Mouse (Mus musculus): ENCODE measurements around the gene Aagab. TPM values are rescaled to one million over a fixed set of nuclear protein-coding genes. Genes with fewer than 3 reads are reported as not detected.

Gene Aagab
- polyA plus RNA-seq, 1 experiment: 18.8 TPM

DNA sequence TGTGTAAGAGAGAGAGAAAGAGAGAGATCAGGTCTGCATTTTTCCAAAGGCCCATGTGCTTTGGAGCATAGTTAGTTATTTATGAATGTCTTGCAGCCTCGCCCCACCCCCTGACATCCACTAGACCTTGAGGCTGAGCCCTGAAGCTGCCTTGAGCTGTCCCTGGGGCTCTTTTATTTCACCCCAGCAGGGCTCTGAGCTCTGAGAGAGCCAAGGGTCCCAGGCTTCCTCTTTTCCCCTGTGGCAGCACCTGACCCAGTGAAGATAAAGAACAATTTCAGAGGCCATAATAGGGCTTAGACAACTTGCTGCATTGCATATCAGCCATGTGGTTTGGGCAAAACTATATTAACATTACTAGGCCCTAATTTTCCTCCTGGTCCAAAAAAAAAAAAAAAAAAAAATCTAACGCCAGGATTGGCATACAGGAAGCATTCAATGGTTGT is 61.9 kb downstream of the Aagab start:
- Histone ChIP-seq H3K27me3 (ENCODE audit: control insufficient read depth, insufficient read depth, low read length, poor library complexity, severe bottlenecking) (no peaks in the 10 kb centered on the region), H3K4me3 (ENCODE audit: low read depth, low read length) (no peak overlapping the region), H3K27ac (ENCODE audit: insufficient read depth, low read length) (no peak overlapping the region), H3K9me3 (replicated peaks; ENCODE audit: control insufficient read depth, insufficient read depth, low read length, poor library complexity, severe bottlenecking) (no peaks in the 10 kb centered on the region), H3K9ac (ENCODE audit: low read depth, poor library complexity, severe bottlenecking) (no peak overlapping the region), H3K36me3 (ENCODE audit: control insufficient read depth, insufficient read depth, low read length, poor library complexity, severe bottlenecking) (no peaks in the 10 kb centered on the region), H3K4me1 (ENCODE audit: control insufficient read depth, insufficient read depth, low read length) (no peaks in the 10 kb centered on the region)
- no peak for TF ChIP-seq POLR2A (IDR thresholded peaks at IDR 0.05; ENCODE audit: insufficient read depth, low read length)
- no peak for TF ChIP-seq EP300 (IDR thresholded peaks at IDR 0.05; ENCODE audit: insufficient read depth, low read depth, low read length)
- no peak for TF ChIP-seq CTCF (IDR thresholded peaks at IDR 0.05; ENCODE audit: low read depth, low read length)

- Histone ChIP-seq H3K9ac (ENCODE audit: low read depth, poor library complexity, severe bottlenecking) (no peak overlapping the region), H3K36me3 (ENCODE audit: control insufficient read depth, insufficient read depth, low read length, poor library complexity, severe bottlenecking) (no peaks in the 10 kb centered on the region), H3K27me3 (ENCODE audit: control insufficient read depth, insufficient read depth, low read length, poor library complexity, severe bottlenecking) (no peaks in the 10 kb centered on the region), H3K27ac (ENCODE audit: insufficient read depth, low read length) (no peak overlapping the region), H3K4me1 (ENCODE audit: control insufficient read depth, insufficient read depth, low read length) (no peaks in the 10 kb centered on the region), H3K4me3 (ENCODE audit: low read depth, low read length) (no peak overlapping the region), H3K9me3 (replicated peaks; ENCODE audit: control insufficient read depth, insufficient read depth, low read length, poor library complexity, severe bottlenecking) (no peaks in the 10 kb centered on the region)
- TF ChIP-seq POLR2A (IDR thresholded peaks at IDR 0.05; ENCODE audit: insufficient read depth, low read length) (no peak), EP300 (IDR thresholded peaks at IDR 0.05; ENCODE audit: insufficient read depth, low read depth, low read length) (no peak), CTCF (IDR thresholded peaks at IDR 0.05; ENCODE audit: low read depth, low read length) (no peak)
Measured at GRCm38 (mm10) chr9:63664792-63665646, 62.6 kb downstream of the Aagab start.

DNA sequence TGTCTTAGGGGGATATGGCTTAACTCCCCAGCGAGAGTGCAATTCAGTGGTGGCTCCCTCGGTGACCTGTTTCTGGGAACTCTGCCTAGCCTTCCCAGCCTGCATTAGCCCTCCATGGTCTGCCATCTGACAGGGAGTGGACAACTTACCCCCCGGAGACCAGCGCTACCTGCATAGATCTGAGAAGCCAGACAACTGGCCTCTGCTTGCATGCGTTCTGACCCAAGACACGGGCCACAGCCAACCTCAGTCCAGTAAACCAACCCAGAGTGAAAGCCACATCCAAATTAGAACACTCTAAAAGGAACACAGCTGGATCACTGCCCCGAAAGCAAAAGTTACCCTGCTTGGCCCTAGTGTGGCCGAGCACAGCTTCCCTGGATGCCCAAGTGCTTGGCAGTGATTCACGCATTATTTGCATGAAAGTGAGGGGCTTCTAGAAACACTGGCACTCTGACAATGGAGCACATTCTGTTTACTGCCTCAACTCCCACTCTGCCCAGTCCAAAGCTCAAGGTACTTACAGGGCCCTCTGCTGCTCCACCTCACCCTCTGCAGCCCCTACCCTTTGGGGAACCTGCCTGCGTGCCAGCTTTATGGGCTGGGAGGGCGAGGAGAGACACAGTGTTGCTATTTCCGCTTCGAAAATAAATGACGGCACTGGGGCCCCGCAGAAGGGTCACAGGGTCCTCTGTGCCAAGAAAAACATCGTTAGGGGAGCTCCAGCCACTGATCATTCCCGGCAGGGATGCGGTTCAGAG is 64.3 kb downstream of the Aagab start:
- Histone ChIP-seq H3K9me3 (replicated peaks; ENCODE audit: control insufficient read depth, insufficient read depth, low read length, poor library complexity, severe bottlenecking) (no peaks in the 10 kb centered on the region), H3K4me3 (ENCODE audit: low read depth, low read length) (no peak overlapping the region), H3K9ac (ENCODE audit: low read depth, poor library complexity, severe bottlenecking) (no peak overlapping the region), H3K36me3 (ENCODE audit: control insufficient read depth, insufficient read depth, low read length, poor library complexity, severe bottlenecking) (no peaks in the 10 kb centered on the region), H3K27ac (ENCODE audit: insufficient read depth, low read length) (no peak overlapping the region), H3K4me1 (ENCODE audit: control insufficient read depth, insufficient read depth, low read length) (no peaks in the 10 kb centered on the region), H3K27me3 (ENCODE audit: control insufficient read depth, insufficient read depth, low read length, poor library complexity, severe bottlenecking) (no peaks in the 10 kb centered on the region)
- TF ChIP-seq EP300 (IDR thresholded peaks at IDR 0.05; ENCODE audit: insufficient read depth, low read depth, low read length) (no peak), POLR2A (IDR thresholded peaks at IDR 0.05; ENCODE audit: insufficient read depth, low read length) (no peak), CTCF (IDR thresholded peaks at IDR 0.05; ENCODE audit: low read depth, low read length) (no peak)

DNA sequence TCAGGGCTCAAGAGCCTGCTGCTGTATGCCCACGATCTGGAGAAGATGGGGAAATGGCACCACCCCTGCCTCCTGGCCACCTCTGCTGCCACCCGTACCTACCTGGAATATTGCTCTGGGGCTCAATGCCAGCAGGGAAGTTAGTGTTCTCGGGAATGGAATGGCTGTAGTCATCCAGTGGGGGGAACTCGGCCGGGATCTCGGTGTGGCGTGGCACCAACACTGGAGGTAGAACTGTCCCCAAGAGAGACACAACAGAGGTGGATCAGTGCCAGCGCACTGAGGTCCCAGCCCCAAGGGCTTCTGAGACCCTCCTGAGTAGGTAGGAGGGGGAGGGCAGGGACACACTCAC is 64.9 kb downstream of the Aagab start:
- Histone ChIP-seq H3K4me3 (ENCODE audit: low read depth, low read length) (no peak overlapping the region), H3K36me3 (ENCODE audit: control insufficient read depth, insufficient read depth, low read length, poor library complexity, severe bottlenecking) (no peaks in the 10 kb centered on the region), H3K27ac (ENCODE audit: insufficient read depth, low read length) (no peak overlapping the region), H3K9me3 (replicated peaks; ENCODE audit: control insufficient read depth, insufficient read depth, low read length, poor library complexity, severe bottlenecking) (no peaks in the 10 kb centered on the region), H3K27me3 (ENCODE audit: control insufficient read depth, insufficient read depth, low read length, poor library complexity, severe bottlenecking) (no peaks in the 10 kb centered on the region), H3K9ac (ENCODE audit: low read depth, poor library complexity, severe bottlenecking) (no peak overlapping the region), H3K4me1 (ENCODE audit: control insufficient read depth, insufficient read depth, low read length) (no peaks in the 10 kb centered on the region)
- TF ChIP-seq CTCF (IDR thresholded peaks at IDR 0.05; ENCODE audit: low read depth, low read length) (no peak), EP300 (IDR thresholded peaks at IDR 0.05; ENCODE audit: insufficient read depth, low read depth, low read length) (no peak), POLR2A (IDR thresholded peaks at IDR 0.05; ENCODE audit: insufficient read depth, low read length) (no peak)

- H3K9me3 ChIP-seq (replicated peaks; ENCODE audit: control insufficient read depth, insufficient read depth, low read length, poor library complexity, severe bottlenecking): no peaks in the 10 kb centered on the region
- no peak overlapping the region for H3K9ac ChIP-seq (ENCODE audit: low read depth, poor library complexity, severe bottlenecking)
- no peaks in the 10 kb centered on the region for H3K27me3 ChIP-seq (ENCODE audit: control insufficient read depth, insufficient read depth, low read length, poor library complexity, severe bottlenecking)
- TF ChIP-seq POLR2A (IDR thresholded peaks at IDR 0.05; ENCODE audit: insufficient read depth, low read length) (no peak), EP300 (IDR thresholded peaks at IDR 0.05; ENCODE audit: insufficient read depth, low read depth, low read length) (no peak), CTCF (IDR thresholded peaks at IDR 0.05; ENCODE audit: low read depth, low read length) (no peak)
- no peak overlapping the region for H3K4me3 ChIP-seq (ENCODE audit: low read depth, low read length)
- H3K36me3 ChIP-seq (ENCODE audit: control insufficient read depth, insufficient read depth, low read length, poor library complexity, severe bottlenecking): no peaks in the 10 kb centered on the region
- no peak overlapping the region for H3K27ac ChIP-seq (ENCODE audit: insufficient read depth, low read length)
- no peaks in the 10 kb centered on the region for H3K4me1 ChIP-seq (ENCODE audit: control insufficient read depth, insufficient read depth, low read length)
Measured at GRCm38 (mm10) chr9:63668621-63669020, 66.2 kb downstream of the Aagab start.

DNA sequence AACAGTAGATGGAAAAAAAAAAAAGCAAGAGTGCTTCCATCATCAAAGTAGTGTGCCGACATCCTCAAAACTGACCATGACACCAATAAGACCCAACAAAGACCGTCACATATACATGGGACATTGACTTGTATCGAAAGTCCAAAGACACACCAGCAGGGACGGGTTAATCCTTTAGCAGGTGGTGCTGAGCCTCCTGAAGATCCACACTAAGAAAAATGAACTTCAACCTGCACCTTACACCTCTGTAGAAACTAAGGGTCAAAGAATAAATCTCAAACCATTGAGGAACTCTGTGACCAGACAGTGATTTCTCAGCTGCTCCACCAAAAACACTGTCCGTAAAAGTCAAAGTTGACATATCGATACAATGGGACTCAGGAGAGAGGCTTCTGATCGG is 67.4 kb downstream of the Aagab start:
- Histone ChIP-seq H3K9ac (ENCODE audit: low read depth, poor library complexity, severe bottlenecking) (no peak overlapping the region), H3K36me3 (ENCODE audit: control insufficient read depth, insufficient read depth, low read length, poor library complexity, severe bottlenecking) (no peaks in the 10 kb centered on the region), H3K4me3 (ENCODE audit: low read depth, low read length) (no peak overlapping the region)

More for the DNA sequence above, 67.4 kb downstream of the Aagab start:
- Histone ChIP-seq H3K27ac (ENCODE audit: insufficient read depth, low read length) (no peak overlapping the region), H3K4me1 (ENCODE audit: control insufficient read depth, insufficient read depth, low read length) (no peaks in the 10 kb centered on the region), H3K27me3 (ENCODE audit: control insufficient read depth, insufficient read depth, low read length, poor library complexity, severe bottlenecking) (no peaks in the 10 kb centered on the region), H3K9me3 (replicated peaks; ENCODE audit: control insufficient read depth, insufficient read depth, low read length, poor library complexity, severe bottlenecking) (no peaks in the 10 kb centered on the region)
- no peak for TF ChIP-seq CTCF (IDR thresholded peaks at IDR 0.05; ENCODE audit: low read depth, low read length)
- TF ChIP-seq POLR2A (IDR thresholded peaks at IDR 0.05; ENCODE audit: insufficient read depth, low read length): no peak
- TF ChIP-seq EP300 (IDR thresholded peaks at IDR 0.05; ENCODE audit: insufficient read depth, low read depth, low read length): no peak
